Mouse (Mus musculus) MEL (cell line): ENCODE data around the gene Ube2e3. TPM values are rescaled to one million over a fixed set of nuclear protein-coding genes. Genes with fewer than 3 reads are reported as not detected.

ENCODE experiments used
- DNase-seq: peaks from one replicate; pipeline ENCODE4 v3.0.0; 2011; ENCODE audit warnings: low read depth, low spot score
- H3K27ac ChIP-seq: 2 replicates; pipeline ENCODE4 v1.5.1; 2012; ENCODE audit warnings: low read depth, mild to moderate bottlenecking, control low read depth, low read length, moderate library complexity; ENCODE audit not compliant: control insufficient read depth
- H3K27me3 ChIP-seq, 2 experiments: fragments of 150-350 bp in 1 of 2; sonication (generic) in 1 of 2; 2 replicates each; pipeline ENCODE4 v1.6.1; 2012; ENCODE audit warnings: low read length in 2 of 2, mild to moderate bottlenecking in 2 of 2, improper control_type of control experiment in 1 of 2, moderate library complexity in 1 of 2; ENCODE audit not compliant: insufficient read depth in 2 of 2, control insufficient read depth in 1 of 2
- H3K36me3 ChIP-seq, 2 experiments: 2 replicates each; pipeline ENCODE4 v1.6.1; 2012 to 2014; ENCODE audit warnings: low read length in 2 of 2, improper control_type of control experiment in 1 of 2, inconsistent platforms in 1 of 2, mild to moderate bottlenecking in 1 of 2; ENCODE audit not compliant: insufficient read depth in 2 of 2, control insufficient read depth in 1 of 2
- H3K4me1 ChIP-seq, 2 experiments: fragments of 150-350 bp in 1 of 2; sonication (generic) in 1 of 2; 2 replicates each; pipeline ENCODE4 v1.6.1; 2012; ENCODE audit warnings: low read length in 2 of 2, improper control_type of control experiment in 1 of 2, mild to moderate bottlenecking in 1 of 2; ENCODE audit not compliant: insufficient read depth in 2 of 2, control insufficient read depth in 1 of 2
- H3K4me3 ChIP-seq, 2 experiments: fragments of 150-350 bp in 1 of 2; sonication (generic) in 1 of 2; 2 replicates each; pipeline ENCODE4 v1.5.1; 2012; ENCODE audit warnings: low read depth in 2 of 2, low read length in 2 of 2, mild to moderate bottlenecking in 2 of 2, moderate library complexity in 2 of 2, control low read depth in 1 of 2, improper control_type of control experiment in 1 of 2; ENCODE audit not compliant: control insufficient read depth in 1 of 2, insufficient read depth in 1 of 2
- H3K79me2 ChIP-seq: 2 replicates; pipeline ENCODE4 v1.6.1; 2012; ENCODE audit warnings: mild to moderate bottlenecking, low read length, moderate library complexity; ENCODE audit not compliant: control insufficient read depth, poor library complexity, insufficient read depth
- H3K9ac ChIP-seq: 2 replicates; pipeline ENCODE4 v1.6.1; 2012; ENCODE audit warnings: low read depth, mild to moderate bottlenecking, control low read depth, low read length, moderate library complexity; ENCODE audit not compliant: control insufficient read depth, poor library complexity, severe bottlenecking
- H3K9me3 ChIP-seq: fragments of 150-350 bp; sonication (generic); replicated peaks from 2 replicates; pipeline ENCODE4 v1.6.1; 2012; ENCODE audit warnings: mild to moderate bottlenecking, low read length, improper control_type of control experiment, moderate library complexity; ENCODE audit not compliant: insufficient read depth
- BHLHE40 ChIP-seq: IDR thresholded peaks from 2 replicates; pipeline ENCODE4 v1.6.1; 2012; ENCODE audit warnings: low read depth, mild to moderate bottlenecking, inconsistent platforms, low read length, improper control_type of control experiment, borderline replicate concordance
- CHD1 ChIP-seq: IDR thresholded peaks from 2 replicates; pipeline ENCODE4 v1.6.1; 2012; ENCODE audit warnings: low read depth, mild to moderate bottlenecking, inconsistent platforms, low read length, improper control_type of control experiment
- CHD2 ChIP-seq: IDR thresholded peaks from 2 replicates; pipeline ENCODE4 v1.6.1; 2011; ENCODE audit warnings: low read length, improper control_type of control experiment
- E2F4 ChIP-seq: IDR thresholded peaks from 2 replicates; pipeline ENCODE4 v1.6.1; 2011; ENCODE audit warnings: low read depth, low read length, improper control_type of control experiment, borderline replicate concordance
- ELF1 ChIP-seq: IDR thresholded peaks from 2 replicates; pipeline ENCODE4 v1.6.1; 2014; ENCODE audit warnings: low read depth, mild to moderate bottlenecking, inconsistent platforms, low read length, improper control_type of control experiment, moderate library complexity
- ETS1 ChIP-seq: IDR thresholded peaks from 2 replicates; pipeline ENCODE4 v1.6.1; 2012; ENCODE audit warnings: low read depth, mild to moderate bottlenecking, inconsistent platforms, low read length, improper control_type of control experiment, moderate library complexity
- GABPA ChIP-seq: IDR thresholded peaks from 2 replicates; pipeline ENCODE4 v1.6.1; 2012; ENCODE audit warnings: low read depth, mild to moderate bottlenecking, inconsistent platforms, low read length, improper control_type of control experiment, moderate library complexity
- MEF2A ChIP-seq: IDR thresholded peaks from 2 replicates; pipeline ENCODE4 v1.6.1; 2014; ENCODE audit warnings: low read depth, mild to moderate bottlenecking, inconsistent platforms, low read length, improper control_type of control experiment; ENCODE audit not compliant: poor library complexity, insufficient replicate concordance, severe bottlenecking; ENCODE audit errors: extremely low read depth
- MXI1 ChIP-seq: IDR thresholded peaks from 2 replicates; pipeline ENCODE4 v1.6.1; 2011; ENCODE audit warnings: mild to moderate bottlenecking, low read depth, low read length, improper control_type of control experiment
- MYB ChIP-seq: IDR thresholded peaks from 2 replicates; pipeline ENCODE4 v1.6.1; 2011; ENCODE audit warnings: mild to moderate bottlenecking, low read depth, low read length, improper control_type of control experiment
- POLR2A ChIP-seq, 2 experiments: IDR thresholded peaks; 2 replicates each; pipeline ENCODE4 v1.6.1; 2011 to 2012; ENCODE audit warnings: low read length in 2 of 2, mild to moderate bottlenecking in 2 of 2, control low read depth in 1 of 2, improper control_type of control experiment in 1 of 2, low read depth in 1 of 2, moderate library complexity in 1 of 2; ENCODE audit not compliant: control insufficient read depth in 1 of 2, insufficient read depth in 1 of 2, poor library complexity in 1 of 2
- TCF12 ChIP-seq: IDR thresholded peaks from 2 replicates; pipeline ENCODE4 v1.6.1; 2014; ENCODE audit warnings: low read depth, mild to moderate bottlenecking, inconsistent platforms, low read length, improper control_type of control experiment, moderate library complexity
- UBTF ChIP-seq: IDR thresholded peaks from 2 replicates; pipeline ENCODE4 v1.6.1; 2012; ENCODE audit warnings: low read depth, mild to moderate bottlenecking, inconsistent platforms, low read length, improper control_type of control experiment, moderate library complexity, borderline replicate concordance; ENCODE audit not compliant: insufficient read depth
- USF1 ChIP-seq: IDR thresholded peaks from 2 replicates; pipeline ENCODE4 v1.6.1; 2014; ENCODE audit warnings: low read depth, mild to moderate bottlenecking, inconsistent platforms, low read length, improper control_type of control experiment, moderate library complexity
- USF2 ChIP-seq, 2 experiments: IDR thresholded peaks; 2 replicates each; pipeline ENCODE4 v1.6.1; 2011 to 2012; ENCODE audit warnings: improper control_type of control experiment in 2 of 2, low read length in 2 of 2, borderline replicate concordance in 1 of 2, inconsistent platforms in 1 of 2, low read depth in 1 of 2, mild to moderate bottlenecking in 1 of 2; ENCODE audit not compliant: insufficient read depth in 1 of 2
- ZC3H11A ChIP-seq: IDR thresholded peaks from 2 replicates; pipeline ENCODE4 v1.6.1; 2012; ENCODE audit warnings: low read depth, mild to moderate bottlenecking, inconsistent platforms, low read length, improper control_type of control experiment
- ZKSCAN1 ChIP-seq: IDR thresholded peaks from 2 replicates; pipeline ENCODE4 v1.6.1; 2012; ENCODE audit warnings: low read depth, mild to moderate bottlenecking, inconsistent platforms, low read length, improper control_type of control experiment, moderate library complexity
- ZNF384 ChIP-seq: IDR thresholded peaks from 2 replicates; pipeline ENCODE4 v1.6.1; 2012; ENCODE audit warnings: low read depth, mild to moderate bottlenecking, inconsistent platforms, low read length, improper control_type of control experiment
- polyA plus RNA-seq, 2 experiments: library from polyadenylated mRNA; stranded (reverse) in 1 of 2; unstranded in 1 of 2; fragments of >175 nt in 1 of 2; fragments of >200 nt in 1 of 2; gene quantifications; 2 replicates each; pipeline versions ENCODE4 v1.2.1 to v1.2.4; 2012; ENCODE audit warnings: low replicate concordance in 2 of 2, low read depth in 1 of 2; ENCODE audit not compliant: insufficient read length in 2 of 2, insufficient read depth in 1 of 2, missing spikeins in 1 of 2
- total RNA-seq: library from RNA; depleted of rRNA; stranded (reverse); fragments of 300-350 nt; gene quantifications from 2 replicates; pipeline ENCODE4 v1.2.3, GENCODE M21; 2012

The Ube2e3 gene
- total and polyA plus RNA-seq, 3 experiments: 41.9 to 160 (median 99.4) TPM

GRCm38 (mm10) chr2:78965396-78965795 is 97.5 kb downstream of the Ube2e3 start:
- peaks cover 5 to 21% of the 10 kb centered on the region in 2 experiments for H3K4me1 ChIP-seq
- H3K79me2 ChIP-seq: no peaks in the 10 kb centered on the region
- no peak overlapping the region for H3K27ac ChIP-seq
- H3K27me3 ChIP-seq: no peaks in the 10 kb centered on the region
- H3K9ac ChIP-seq: no peak overlapping the region
- H3K9me3 ChIP-seq: no peaks in the 10 kb centered on the region
- no peak overlapping the region for H3K4me3 ChIP-seq
- no peak for TF ChIP-seq USF2 (IDR thresholded peaks at IDR 0.05; ENCODE audit: borderline replicate concordance in 1 of 2, insufficient read depth in 1 of 2, low read depth in 1 of 2, low read length in 2 of 2)
- H3K36me3 ChIP-seq: peaks cover 0 to 26% of the 10 kb centered on the region in 2 experiments; a peak in 2 of 4 replicates
- no peak for DNase-seq

GRCm38 (mm10) chr2:78970088-78970487 is 102.2 kb downstream of the Ube2e3 start:
- no peak overlapping the region for H3K4me3 ChIP-seq
- no peak overlapping the region for H3K27ac ChIP-seq
- peaks cover 0 to 16% of the 10 kb centered on the region in 2 experiments; a peak in 2 of 4 replicates for H3K36me3 ChIP-seq
- DNase-seq: no peak
- H3K4me1 ChIP-seq: peaks cover 3 to 10% of the 10 kb centered on the region in 2 experiments
- H3K9me3 ChIP-seq: no peaks in the 10 kb centered on the region
- H3K9ac ChIP-seq: no peak overlapping the region
- TF ChIP-seq MEF2A: no peak
- TF ChIP-seq ELF1: no peak
- TF ChIP-seq ZKSCAN1: no peak
- TF ChIP-seq E2F4: no peak
- TF ChIP-seq MYB: no peak
- TF ChIP-seq POLR2A (IDR thresholded peaks at IDR 0.05; ENCODE audit: control insufficient read depth in 1 of 2, insufficient read depth in 1 of 2, low read depth in 1 of 2, low read length in 2 of 2, poor library complexity in 1 of 2): no peak
- no peak for TF ChIP-seq ETS1
- TF ChIP-seq BHLHE40: no peak
- TF ChIP-seq ZC3H11A: no peak
- no peak for TF ChIP-seq USF2 (IDR thresholded peaks at IDR 0.05; ENCODE audit: borderline replicate concordance in 1 of 2, insufficient read depth in 1 of 2, low read depth in 1 of 2, low read length in 2 of 2)
- TF ChIP-seq CHD1: no peak
- no peak for TF ChIP-seq UBTF
- TF ChIP-seq GABPA: no peak
- no peak for TF ChIP-seq TCF12
- no peak for TF ChIP-seq ZNF384
- TF ChIP-seq USF1: no peak
- no peak for TF ChIP-seq MXI1
- no peak for TF ChIP-seq CHD2
- H3K27me3 ChIP-seq: no peaks in the 10 kb centered on the region
- H3K79me2 ChIP-seq: no peaks in the 10 kb centered on the region
